Mouse (Mus musculus): ENCODE data around the gene Smarcad1.

DNA sequence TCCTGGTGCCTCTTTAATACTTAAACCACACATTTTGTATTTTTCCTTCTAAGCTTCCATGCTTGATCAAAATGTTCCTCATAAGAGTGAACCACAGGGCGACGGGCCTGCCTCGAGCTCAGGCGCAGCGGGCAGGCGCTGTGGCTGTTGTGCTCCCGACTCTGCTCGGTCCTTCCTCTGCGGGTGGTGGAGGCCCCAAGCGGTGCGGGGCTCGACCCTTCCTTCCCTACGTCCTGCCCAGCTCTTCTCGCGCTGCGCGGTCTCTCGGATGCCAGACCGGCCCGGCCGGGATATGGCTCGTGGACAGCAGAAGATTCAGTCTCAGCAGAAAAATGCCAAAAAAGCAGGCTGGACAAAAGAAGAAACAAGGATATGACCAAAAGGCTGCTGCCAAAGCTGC lies 108.3 kb downstream of the Smarcad1 start:
- TF ChIP-seq CTCF (IDR thresholded peaks at IDR 0.05) (no peak), POLR2A (IDR thresholded peaks at IDR 0.05; ENCODE audit: insufficient read depth, low read depth, low read length) (no peak), EP300 (IDR thresholded peaks at IDR 0.05; ENCODE audit: insufficient read depth, low read depth, low read length) (no peak)

Measured in heart, adult 2 months (tissue).